Mouse (Mus musculus): Measurements from ENCODE around the gene Fastk. TPM values are rescaled to one million over a fixed set of nuclear protein-coding genes. Genes with fewer than 3 reads are reported as not detected.

The Fastk gene
- total and polyA plus RNA-seq, 2 experiments from 2014 or later: 97.9 to 174 TPM

GRCm38 (mm10) chr5:24389011-24389657 lies 56.0 kb downstream of the Fastk start:
- DNase-seq (ENCODE audit: low spot score): peak; percentile 35
- ATAC-seq (ENCODE audit: low FRiP score): no peak
- 67% methylated on average over 6 of the region's 7 CpGs for WGBS

More at GRCm38 (mm10) chr5:24389011-24389657, 56.0 kb downstream of the Fastk start:
- H3K27ac ChIP-seq (ENCODE audit: low read depth, low read length): no peak overlapping the region
- no peak overlapping the region for H3K4me2 ChIP-seq (ENCODE audit: low read depth, low read length, poor library complexity, severe bottlenecking)
- 0 out of 2 replicates have a peak, but pooled peaks cover 7% of the 10 kb centered on the region for H3K27me3 ChIP-seq (ENCODE audit: insufficient read depth, low read length)
- H3K9me3 ChIP-seq (ENCODE audit: low read length): no peaks in the 10 kb centered on the region
- no peaks in the 10 kb centered on the region for H3K36me3 ChIP-seq (ENCODE audit: insufficient read depth, low read length)
- H3K9ac ChIP-seq (replicated peaks; ENCODE audit: low read length, poor library complexity, severe bottlenecking): no peak overlapping the region
- no peak overlapping the region for H3K4me3 ChIP-seq (ENCODE audit: low read depth, low read length)
- no peak for TF ChIP-seq CTCF (IDR thresholded peaks at IDR 0.05)
- peaks cover 18% of the 10 kb centered on the region for H3K4me1 ChIP-seq (ENCODE audit: insufficient read depth, low read length)

Other genes with a start within 250 kb of the Fastk start
- 46.9 and 60.2 TPM in 2 replicates for gene Kcnh2, start 93.7 kb downstream of the Fastk start, total RNA-seq (2014; rRNA removed)
- 10.1 and 11.1 TPM in 2 replicates for gene Kcnh2, start 93.7 kb downstream of the Fastk start, polyA plus RNA-seq (2015; fragmentation: Nextera tagmentation; extraction: Ambion mirVana)
- 11.0 and 14.2 TPM in 2 replicates for gene Nos3, start 80.5 kb downstream of the Fastk start, total RNA-seq (2014; rRNA removed)
- 7.0 and 7.5 TPM in 2 replicates for gene Nos3, start 80.5 kb downstream of the Fastk start, polyA plus RNA-seq (2015; fragmentation: Nextera tagmentation; extraction: Ambion mirVana)
- gene Atg9b, start 53.1 kb downstream of the Fastk start, total RNA-seq (2014; rRNA removed): 6.7 and 7.4 TPM in 2 replicates
- 5.3 and 7.2 TPM in 2 replicates for gene Atg9b, start 53.1 kb downstream of the Fastk start, polyA plus RNA-seq (2015; fragmentation: Nextera tagmentation; extraction: Ambion mirVana)
- gene Abcb8, start 51.6 kb downstream of the Fastk start, total RNA-seq (2014; rRNA removed): 65.8 and 71.7 TPM in 2 replicates
- 42.4 and 51.6 TPM in 2 replicates for gene Abcb8, start 51.6 kb downstream of the Fastk start, polyA plus RNA-seq (2015; fragmentation: Nextera tagmentation; extraction: Ambion mirVana)
- gene Asic3, start 31.9 kb downstream of the Fastk start, total RNA-seq (2014; rRNA removed): 0.05 TPM in 1 of 2 replicates, not detected in the other
- 0.29 and 0.59 TPM in 2 replicates for gene Asic3, start 31.9 kb downstream of the Fastk start, polyA plus RNA-seq (2015; fragmentation: Nextera tagmentation; extraction: Ambion mirVana)
- 96.5 and 104 TPM in 2 replicates for gene Cdk5, start 21.8 kb downstream of the Fastk start, total RNA-seq (2014; rRNA removed)
- gene Cdk5, start 21.8 kb downstream of the Fastk start, polyA plus RNA-seq (2015; fragmentation: Nextera tagmentation; extraction: Ambion mirVana): 168 and 182 TPM in 2 replicates
- 35.7 and 42.1 TPM in 2 replicates for gene Slc4a2, start 21.4 kb downstream of the Fastk start, total RNA-seq (2014; rRNA removed)
- gene Slc4a2, start 21.4 kb downstream of the Fastk start, polyA plus RNA-seq (2015; fragmentation: Nextera tagmentation; extraction: Ambion mirVana): 11.5 and 11.8 TPM in 2 replicates
- gene Tmub1, start 2.6 kb upstream of the Fastk start, total RNA-seq (2014; rRNA removed): 52.1 and 91.5 TPM in 2 replicates
- gene Tmub1, start 2.6 kb upstream of the Fastk start, polyA plus RNA-seq (2015; fragmentation: Nextera tagmentation; extraction: Ambion mirVana): 65.3 and 65.5 TPM in 2 replicates
- gene Agap3, start 6.9 kb upstream of the Fastk start, total RNA-seq (2014; rRNA removed): 239 and 282 TPM in 2 replicates
- gene Agap3, start 6.9 kb upstream of the Fastk start, polyA plus RNA-seq (2015; fragmentation: Nextera tagmentation; extraction: Ambion mirVana): 116 and 120 TPM in 2 replicates
- 0.33 TPM in 1 of 2 replicates, not detected in the other for gene Gbx1, start 81.9 kb upstream of the Fastk start, total RNA-seq (2014; rRNA removed)
- gene Gbx1, start 81.9 kb upstream of the Fastk start, polyA plus RNA-seq (2015; fragmentation: Nextera tagmentation; extraction: Ambion mirVana): 0.09 and 0.12 TPM in 2 replicates
- gene Asb10, start 95.7 kb upstream of the Fastk start, total RNA-seq (2014; rRNA removed): 1.2 TPM in 1 of 2 replicates, not detected in the other
- gene Asb10, start 95.7 kb upstream of the Fastk start, polyA plus RNA-seq (2015; fragmentation: Nextera tagmentation; extraction: Ambion mirVana): 0.31 and 0.39 TPM in 2 replicates
- gene 4931409K22Rik, start 111.5 kb upstream of the Fastk start, total RNA-seq (2014; rRNA removed): not detected in 2 replicates
- gene 4931409K22Rik, start 111.5 kb upstream of the Fastk start, polyA plus RNA-seq (2015; fragmentation: Nextera tagmentation; extraction: Ambion mirVana): not detected in 2 replicates
- gene Abcf2, start 132.2 kb upstream of the Fastk start, total RNA-seq (2014; rRNA removed): 55.9 and 57.0 TPM in 2 replicates
- 58.2 and 62.3 TPM in 2 replicates for gene Abcf2, start 132.2 kb upstream of the Fastk start, polyA plus RNA-seq (2015; fragmentation: Nextera tagmentation; extraction: Ambion mirVana)
- 31.3 and 32.8 TPM in 2 replicates for gene Chpf2, start 141.5 kb upstream of the Fastk start, total RNA-seq (2014; rRNA removed)
- gene Chpf2, start 141.5 kb upstream of the Fastk start, polyA plus RNA-seq (2015; fragmentation: Nextera tagmentation; extraction: Ambion mirVana): 25.5 and 26.3 TPM in 2 replicates
- 279 and 347 TPM in 2 replicates for gene Smarcd3, start 179.1 kb upstream of the Fastk start, total RNA-seq (2014; rRNA removed)
- gene Smarcd3, start 179.1 kb upstream of the Fastk start, polyA plus RNA-seq (2015; fragmentation: Nextera tagmentation; extraction: Ambion mirVana): 187 and 189 TPM in 2 replicates
- 44.9 and 45.3 TPM in 2 replicates for gene Nub1, start 240.2 kb upstream of the Fastk start, total RNA-seq (2014; rRNA removed)
- gene Nub1, start 240.2 kb upstream of the Fastk start, polyA plus RNA-seq (2015; fragmentation: Nextera tagmentation; extraction: Ambion mirVana): 45.1 and 45.9 TPM in 2 replicates